Mouse (Mus musculus) cortical plate, adult 2 months (tissue): Measurements from ENCODE around the gene Chid1.

Experiments used
- CTCF ChIP-seq: fragments of 200-500 bp; IDR thresholded peaks from 2 replicates; pipeline ENCODE4 v1.5.1; 2011; ENCODE audit warnings: mild to moderate bottlenecking, control low read depth, low read length; ENCODE audit not compliant: insufficient read depth; ENCODE audit errors: extremely low read depth
- POLR2A ChIP-seq: fragments of 200-500 bp; IDR thresholded peaks from 2 replicates; pipeline ENCODE4 v1.6.1; 2011; ENCODE audit warnings: mild to moderate bottlenecking, low read length, control low read depth; ENCODE audit not compliant: insufficient read depth; ENCODE audit errors: extremely low read depth

DNA sequence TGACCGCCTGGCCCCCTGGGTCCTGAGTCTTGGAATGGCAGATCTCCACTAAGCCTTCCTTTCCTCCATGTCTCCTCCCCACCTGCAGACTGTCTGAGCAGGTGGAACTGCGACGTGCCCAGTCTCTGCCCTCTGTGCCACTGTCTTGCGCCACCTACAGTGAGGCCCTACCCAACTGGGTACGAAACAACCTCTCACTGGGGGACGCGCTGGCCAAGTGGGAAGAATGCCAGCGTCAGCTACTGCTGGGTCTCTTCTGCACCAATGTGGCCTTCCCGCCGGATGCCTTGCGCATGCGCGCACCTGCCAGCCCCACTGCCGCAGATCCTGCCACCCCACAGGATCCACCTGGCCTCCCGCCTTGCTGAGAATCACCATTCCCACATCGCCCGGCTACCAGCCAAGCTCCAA, 80.4 kb downstream of the Chid1 start:
- TF ChIP-seq CTCF, result no peak
- no peak for TF ChIP-seq POLR2A
